Comparison of ENCODE assay signal across 20 mouse cellular contexts in the genomic region with DNA sequence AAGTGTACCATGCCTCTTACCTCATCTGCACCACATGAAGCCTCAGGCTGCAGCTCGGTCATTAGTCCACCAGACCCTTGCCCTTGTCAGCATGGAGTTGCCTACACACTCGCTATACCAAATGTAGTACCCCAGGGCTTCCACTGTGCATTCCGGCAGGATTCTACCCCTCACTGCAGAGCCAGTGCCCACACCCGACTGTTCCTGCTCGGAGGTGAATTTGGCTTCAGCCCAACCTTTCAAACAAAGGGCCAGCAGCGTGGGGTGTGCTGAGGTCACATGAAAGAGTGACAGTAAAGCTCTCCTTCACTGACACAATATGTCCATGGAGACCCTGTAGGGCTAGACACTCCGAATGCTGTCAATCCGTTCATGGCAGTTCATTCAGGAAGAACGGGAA.
"Had no signal": no experiment of that assay in that cellular context is flagged by ENCODE, and none has a peak within 500 bp of the region (broad histone marks: within the 10 kb centered on the region; RNA-seq: fewer than 3 reads in every experiment).

No protein-coding gene starts in this region.

- DNase-seq: kidney, adult 2 months; kidney, postnatal 25 days; layer of hippocampus, adult 9-11 months; liver, postnatal 0 days; right cerebral cortex, adult 18-20 months; right cerebral cortex, postnatal 14 days; right cerebral cortex, postnatal 4 days; thymus, postnatal 25 days had no signal

- H3K4me2 ChIP-seq: limb, embryonic 12.5 days; limb, embryonic 15.5 days; liver, embryonic 11.5 days; midbrain, embryonic 12.5 days; midbrain, embryonic 15.5 days; neural tube, embryonic 12.5 days; neural tube, embryonic 15.5 days had no signal

- H3K4me3 ChIP-seq: layer of hippocampus, adult 2 months; limb, embryonic 12.5 days; limb, embryonic 15.5 days; midbrain, embryonic 12.5 days; midbrain, embryonic 15.5 days; neural tube, embryonic 12.5 days; neural tube, embryonic 15.5 days had no signal

- H3K27ac ChIP-seq: kidney, postnatal 0 days; layer of hippocampus, adult 2 months; limb, embryonic 12.5 days; limb, embryonic 15.5 days; liver, embryonic 14.5 days; macrophage; midbrain, embryonic 12.5 days; midbrain, embryonic 15.5 days; neural tube, embryonic 12.5 days; neural tube, embryonic 15.5 days had no signal

- H3K9me3 ChIP-seq: limb, embryonic 12.5 days; limb, embryonic 15.5 days; midbrain, embryonic 12.5 days; midbrain, embryonic 15.5 days; neural tube, embryonic 12.5 days; neural tube, embryonic 15.5 days had no signal

- H3K36me3 ChIP-seq: midbrain, embryonic 15.5 days had no signal

- H3K9ac ChIP-seq: limb, embryonic 12.5 days; limb, embryonic 15.5 days; liver, embryonic 14.5 days; liver, postnatal 0 days; midbrain, embryonic 12.5 days; midbrain, embryonic 15.5 days; neural tube, embryonic 12.5 days; neural tube, embryonic 15.5 days had no signal

- ATAC-seq: intestine, embryonic 16.5 days; liver, postnatal 0 days; midbrain, embryonic 15.5 days had no signal

- H3K27me3 ChIP-seq: limb, embryonic 12.5 days; limb, embryonic 15.5 days; midbrain, embryonic 12.5 days; midbrain, embryonic 15.5 days; neural tube, embryonic 12.5 days; neural tube, embryonic 15.5 days had no signal
